Mouse (Mus musculus): Measurements from ENCODE around the gene Lrrc2. TPM values are rescaled to one million over a fixed set of nuclear protein-coding genes. Genes with fewer than 3 reads are reported as not detected.

Lrrc2 gene
- total RNA-seq, 2 experiments from 2014 or later = 68.5 to 71.5 TPM

DNA sequence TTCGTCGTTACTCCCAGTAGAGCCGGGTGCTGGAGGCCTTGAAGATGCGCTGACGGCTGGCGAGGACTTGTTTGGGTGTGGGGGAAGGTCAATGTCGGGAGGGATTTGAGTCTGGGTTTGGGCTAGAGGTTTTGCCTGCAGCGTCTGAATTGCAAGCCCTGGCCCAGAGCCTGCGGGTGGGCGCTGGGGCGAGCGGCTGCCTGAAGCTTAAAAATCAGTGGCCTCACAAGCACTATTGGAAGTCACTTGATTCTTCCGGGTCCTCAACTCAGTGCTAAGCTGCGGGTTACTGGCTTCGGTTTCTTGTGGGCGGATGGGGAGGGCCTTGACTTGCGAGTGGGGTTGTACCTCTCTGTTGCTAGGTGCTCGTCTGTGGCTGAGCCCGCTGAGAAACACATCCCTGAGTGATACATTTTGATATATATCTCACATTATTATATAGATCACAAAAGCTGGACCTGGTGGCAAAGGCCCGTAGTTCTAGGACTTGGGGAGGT, 4.7 kb upstream of the Lrrc2 start:
- no peak for DNase-seq
- intact Hi-C loops (cut with DNase I) = no loop called here

- intact Hi-C loops (cut with DNase I) = no loop called here
Observed at GRCm38 (mm10) chr9:110947261-110947661, 4.1 kb upstream of the Lrrc2 start.

DNA sequence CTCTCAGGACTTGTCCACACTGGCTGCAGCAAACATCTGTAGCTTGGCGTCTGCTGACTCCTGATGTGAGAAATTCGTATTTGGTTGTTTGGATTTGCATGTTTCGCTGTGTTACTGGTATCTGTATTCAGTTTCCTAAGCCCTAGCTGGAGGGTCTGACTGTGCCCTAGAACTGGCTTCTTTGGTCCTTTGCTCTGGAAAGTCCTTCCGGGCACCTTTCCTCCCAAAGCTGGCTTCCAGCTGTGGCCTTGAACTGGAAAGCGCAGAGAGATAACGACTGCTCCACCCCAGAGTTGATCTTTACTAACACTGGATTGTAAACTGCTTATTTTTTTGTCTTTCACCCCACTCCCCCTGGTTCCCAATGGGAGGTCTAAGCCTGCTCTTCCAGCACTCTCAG, 3.4 kb upstream of the Lrrc2 start:
- intact Hi-C loops (cut with DNase I) = no loop called here
- DNase-seq = no peak

More at GRCm38 (mm10) chr9:110947261-110947661, 4.1 kb upstream of the Lrrc2 start:
- no peak for DNase-seq

DNA sequence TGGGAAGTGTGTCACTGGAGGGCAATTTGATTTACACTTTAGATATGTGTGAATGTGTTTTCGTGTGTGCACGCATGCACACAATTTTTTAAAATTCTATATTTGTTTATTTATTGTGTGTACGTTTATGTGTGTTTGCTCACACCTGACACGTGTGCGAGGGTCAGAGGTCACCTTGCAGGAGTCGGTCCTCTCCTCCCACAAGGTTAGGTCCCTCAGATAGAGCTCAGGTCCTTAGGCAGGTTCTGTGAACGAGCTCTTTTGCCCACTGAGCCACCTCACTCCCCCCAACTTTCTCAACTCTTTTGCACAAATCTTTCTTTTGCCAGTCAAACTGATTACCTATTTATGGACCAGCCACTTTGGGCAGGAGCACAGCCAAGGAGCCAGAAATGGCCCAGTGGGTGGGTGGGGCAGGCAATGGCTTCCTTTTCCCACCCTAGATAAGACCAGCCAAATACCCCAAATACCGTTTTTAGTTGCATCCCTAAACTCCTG, 2.5 kb upstream of the Lrrc2 start:
- intact Hi-C loops (cut with DNase I) = no loop called here
- no peak for DNase-seq

DNA sequence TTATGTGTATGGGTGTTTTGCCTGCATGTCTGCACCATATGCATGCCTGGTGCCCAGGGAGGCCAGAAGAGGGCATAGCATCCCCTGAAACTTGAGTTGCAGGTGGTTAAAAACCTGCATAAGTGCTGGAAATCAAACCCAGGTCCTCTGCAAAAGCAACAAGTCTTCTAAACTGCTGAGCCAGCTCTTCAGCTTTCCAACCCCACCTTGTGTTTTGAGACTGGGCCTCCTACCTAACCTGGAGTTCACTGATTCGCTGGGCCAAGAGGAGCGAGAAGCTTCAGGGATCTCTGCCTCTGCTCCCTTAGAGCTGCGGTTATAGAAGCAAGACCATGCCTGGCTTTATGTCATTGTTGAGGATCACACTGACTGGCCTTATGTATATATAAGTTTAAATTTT, 1.2 kb upstream of the Lrrc2 start:
- DNase-seq = no peak
- intact Hi-C loops (cut with DNase I) = loop anchor here (5.0 to 10.0 kb wide), 3 partner anchors 168 to 535 kb away; partner anchors contain the start of gene Ngp

DNA sequence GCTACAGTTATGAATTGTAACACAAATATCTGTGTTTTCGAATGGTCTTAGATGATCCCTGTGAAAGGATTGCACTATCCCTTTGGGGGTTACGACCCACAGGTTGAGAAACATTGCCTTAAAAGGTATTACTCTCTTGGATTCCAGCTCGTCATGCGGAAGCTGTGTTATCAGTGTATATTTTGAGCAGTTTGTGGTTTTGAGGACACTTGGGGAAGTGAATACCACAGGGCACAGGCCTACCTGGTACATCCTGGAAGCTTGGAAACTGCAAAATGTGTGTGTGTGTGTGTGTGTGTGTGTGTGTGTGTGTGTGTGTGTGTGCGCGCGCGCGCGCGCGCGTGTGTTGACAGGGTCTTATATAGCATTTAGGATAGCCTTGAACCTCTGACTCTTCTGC, 521 bp downstream of the Lrrc2 start:
- DNase-seq = no peak
- intact Hi-C loops (cut with DNase I) = loop anchor here (5.0 to 10.0 kb wide), 3 partner anchors 170 to 537 kb away; partner anchors contain the start of gene Ngp

DNA sequence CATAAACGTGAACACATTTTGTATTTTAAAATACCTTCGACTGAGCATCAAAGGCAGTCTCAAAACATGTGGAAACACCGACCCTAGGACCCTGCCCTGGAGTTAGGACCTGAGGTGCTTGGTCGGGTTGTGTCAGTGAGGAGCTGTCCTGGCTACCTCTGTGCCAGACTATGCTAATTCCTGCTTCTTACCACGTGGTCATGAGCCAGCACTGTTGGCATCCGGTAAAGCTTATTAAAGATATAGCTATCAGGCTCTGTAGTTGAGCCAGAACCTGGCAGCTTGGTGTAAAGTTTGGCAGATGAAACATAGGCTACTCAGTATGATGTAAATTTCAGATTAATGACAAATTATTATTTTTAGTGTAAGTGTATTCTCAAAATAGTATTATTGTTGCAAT, 1.1 kb downstream of the Lrrc2 start:
- DNase-seq = no peak
- intact Hi-C loops (cut with DNase I) = loop anchor here (5.0 to 10.0 kb wide), 3 partner anchors 170 to 538 kb away; partner anchors contain the start of gene Ngp

GRCm38 (mm10) chr9:110952931-110953549, 1.7 kb downstream of the Lrrc2 start:
- no peak for DNase-seq
- intact Hi-C loops (cut with DNase I) = loop anchor here (5.0 to 10.0 kb wide), 3 partner anchors 171 to 538 kb away; partner anchors contain the start of gene Ngp

- intact Hi-C loops (cut with DNase I) = loop anchor here (2.0 to 10.0 kb wide), 4 partner anchors 31 to 539 kb away; partner anchors contain the start of gene Ngp
- peak; percentile 78 to 83 for DNase-seq
Observed at GRCm38 (mm10) chr9:110953550-110954461, 2.5 kb downstream of the Lrrc2 start.

DNA sequence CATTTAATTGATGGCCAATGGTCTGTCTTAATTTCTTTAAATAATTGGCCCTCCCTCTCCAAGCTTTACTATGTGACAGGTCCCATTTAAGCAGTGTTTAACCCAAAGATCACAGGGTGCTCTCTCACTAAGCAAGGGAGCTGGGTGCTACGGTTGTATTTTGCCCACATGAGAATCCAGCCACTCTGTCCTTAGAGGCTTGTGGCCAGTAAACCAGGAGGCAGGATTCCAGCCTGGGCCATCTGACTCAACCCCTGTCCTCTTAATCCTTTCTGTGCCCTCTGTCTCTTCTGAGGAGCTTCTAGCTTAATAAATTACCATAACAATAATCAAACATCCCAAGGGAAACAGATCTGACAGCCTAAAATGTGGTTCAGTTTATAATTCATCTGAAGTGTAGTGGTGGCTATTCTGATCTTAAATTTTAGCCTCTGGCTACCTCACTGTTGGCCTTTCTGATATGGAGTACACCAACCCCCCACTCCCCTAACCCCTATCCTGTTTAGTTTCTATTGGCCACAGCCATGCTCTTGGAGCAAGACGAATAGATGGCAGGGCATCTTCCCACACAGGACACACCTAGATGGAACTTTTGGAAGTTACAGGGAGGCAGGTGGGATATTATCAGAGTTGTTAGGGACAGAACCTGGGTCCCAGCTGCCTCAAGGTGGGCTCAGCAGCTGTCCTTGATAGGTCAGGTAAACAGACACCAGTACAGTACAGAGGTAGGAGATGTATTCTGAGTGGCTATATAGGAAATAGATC, 3.5 kb downstream of the Lrrc2 start:
- no peak for DNase-seq
- intact Hi-C loops (cut with DNase I) = loop anchor here (2.0 to 10.0 kb wide), 4 partner anchors 32 to 540 kb away; partner anchors contain the start of gene Ngp

DNA sequence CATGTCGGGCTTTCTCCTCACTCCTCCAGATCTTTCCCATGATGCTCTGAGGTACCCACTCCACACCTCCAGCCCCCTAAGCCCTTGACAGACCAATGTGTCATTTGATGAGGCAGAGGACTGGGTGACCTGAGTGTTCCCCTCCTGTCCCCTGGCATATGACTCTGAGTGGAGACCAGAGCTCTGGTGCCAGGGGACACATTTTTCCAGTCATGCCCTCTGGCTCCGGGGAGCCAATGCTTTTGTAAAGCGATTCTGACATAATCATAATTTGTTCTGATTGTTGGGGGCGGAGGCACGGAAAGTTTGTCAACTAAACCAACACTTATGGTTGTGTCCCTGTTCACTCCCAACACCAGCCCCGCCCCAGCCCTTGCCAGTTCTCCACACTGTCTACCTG, 4.6 kb downstream of the Lrrc2 start:
- DNase-seq = peak; percentile 44 to 49
- intact Hi-C loops (cut with DNase I) = loop anchor here (2.0 to 10.0 kb wide), 2 partner anchors 33 to 541 kb away; partner anchors contain the start of gene Ngp

DNA sequence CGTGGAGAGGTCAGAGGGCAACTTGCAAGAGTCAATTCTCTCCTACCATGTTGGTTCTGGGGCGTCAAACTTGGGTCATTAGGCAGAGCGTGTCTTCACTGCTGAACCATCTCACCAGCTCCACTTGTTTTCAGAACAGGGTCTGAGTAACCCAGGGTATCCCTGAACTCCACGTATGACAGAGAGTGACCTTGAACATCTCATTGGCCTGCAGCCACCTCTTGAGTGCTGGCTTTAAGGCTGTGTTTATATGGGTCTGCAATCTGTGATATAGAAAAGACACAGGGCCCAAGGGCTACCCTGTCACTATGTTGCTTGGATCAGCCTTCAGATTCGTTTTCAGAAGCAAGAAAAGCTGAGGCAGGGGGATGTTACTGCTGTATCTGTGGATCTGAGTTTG, 8.3 kb downstream of the Lrrc2 start:
- intact Hi-C loops (cut with DNase I) = loop anchor here (10.0 kb wide), 1 partner anchor 545 kb away; the partner anchor contains the start of gene Ngp
- no peak for DNase-seq

GRCm38 (mm10) chr9:110960230-110961149, 9.1 kb downstream of the Lrrc2 start:
- intact Hi-C loops (cut with DNase I) = no loop called here
- DNase-seq = no peak

DNA sequence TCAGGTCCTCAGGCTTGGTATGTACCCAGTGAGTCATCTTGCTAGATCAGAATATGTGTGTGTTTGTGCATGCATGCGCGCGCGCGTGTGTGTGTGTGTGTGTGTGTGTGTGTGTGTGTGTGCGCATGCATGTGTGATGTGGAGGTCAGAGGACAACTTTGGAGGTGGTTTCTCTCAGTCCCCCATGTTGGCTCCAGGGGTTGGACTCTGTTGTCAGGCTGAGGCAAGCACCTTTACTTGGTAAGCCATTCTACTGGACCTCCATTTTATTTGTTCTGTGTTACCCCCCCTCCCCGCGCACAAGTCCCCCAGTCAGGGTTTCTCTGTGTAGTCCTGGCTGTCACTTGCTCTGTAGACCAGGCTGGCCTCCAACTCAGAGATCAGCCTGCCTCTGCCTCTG, 10.0 kb downstream of the Lrrc2 start:
- DNase-seq = no peak
- intact Hi-C loops (cut with DNase I) = no loop called here

DNA sequence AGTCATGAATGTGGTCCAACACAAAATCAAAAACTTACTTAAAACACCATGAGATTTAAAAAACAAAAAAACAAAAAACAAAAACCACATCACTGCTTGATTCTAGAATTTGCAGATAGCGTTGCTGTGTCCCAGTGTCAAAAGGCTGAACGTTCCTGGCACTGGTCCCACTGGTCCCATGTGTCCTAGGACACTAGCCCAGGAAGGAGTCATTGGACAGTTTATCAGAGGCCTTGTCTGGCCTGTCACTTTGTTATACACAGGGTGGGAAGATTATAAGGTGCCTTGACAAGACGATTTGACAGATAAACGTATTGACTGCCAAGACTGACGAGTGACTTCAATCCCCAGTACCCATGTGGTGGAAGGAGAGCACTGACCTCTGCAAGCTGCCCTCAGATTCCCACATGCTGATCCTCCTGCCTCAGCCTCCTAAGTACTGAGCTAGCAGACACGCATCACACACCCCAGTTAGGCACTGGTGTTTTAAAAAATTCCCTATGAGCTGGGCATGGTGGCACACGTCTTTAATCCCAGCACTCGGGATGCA, 12.3 kb downstream of the Lrrc2 start:
- intact Hi-C loops (cut with DNase I) = no loop called here
- peak; percentile 38 to 51 for DNase-seq

DNA sequence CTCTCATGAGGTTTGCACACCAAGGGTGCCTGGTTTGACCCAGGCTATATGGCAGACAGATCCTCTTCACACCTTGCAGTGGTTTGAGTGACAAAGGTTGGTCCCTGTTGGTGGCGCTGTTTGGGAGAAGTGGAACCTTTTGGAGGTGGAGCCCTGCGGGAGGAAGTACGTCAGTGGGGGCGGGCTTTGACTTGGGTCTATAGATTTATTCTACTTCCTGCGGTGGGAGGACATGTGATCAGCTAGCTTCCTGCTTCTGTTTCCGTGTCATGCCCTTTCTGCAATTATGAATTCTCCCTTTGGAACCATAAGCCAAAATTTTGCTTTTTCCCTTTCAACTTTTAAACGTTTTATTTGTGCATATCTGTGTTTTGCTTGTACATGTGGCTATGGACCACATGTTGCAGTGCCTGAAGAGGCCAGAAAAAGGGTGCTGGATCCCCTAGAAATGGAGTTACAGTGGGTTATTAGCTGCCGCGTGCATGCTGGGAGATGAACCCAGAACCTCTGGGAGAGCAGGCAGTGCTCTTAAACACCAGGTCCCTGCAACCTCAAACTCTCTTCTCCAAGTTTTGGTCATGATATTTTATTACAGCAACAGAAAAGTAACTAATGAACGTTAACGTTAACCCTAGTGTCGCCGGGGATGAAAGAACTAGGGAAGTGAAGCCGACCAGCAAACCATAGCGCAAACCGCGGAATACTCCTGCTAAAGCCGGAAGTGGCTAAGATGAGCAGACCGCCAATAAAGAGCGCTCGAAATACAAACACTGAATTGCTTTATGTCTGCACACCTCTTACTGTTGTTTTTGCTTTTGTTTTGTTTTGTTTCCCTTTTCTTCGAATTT, 13.9 kb downstream of the Lrrc2 start:
- no peak for DNase-seq
- intact Hi-C loops (cut with DNase I) = no loop called here

DNA sequence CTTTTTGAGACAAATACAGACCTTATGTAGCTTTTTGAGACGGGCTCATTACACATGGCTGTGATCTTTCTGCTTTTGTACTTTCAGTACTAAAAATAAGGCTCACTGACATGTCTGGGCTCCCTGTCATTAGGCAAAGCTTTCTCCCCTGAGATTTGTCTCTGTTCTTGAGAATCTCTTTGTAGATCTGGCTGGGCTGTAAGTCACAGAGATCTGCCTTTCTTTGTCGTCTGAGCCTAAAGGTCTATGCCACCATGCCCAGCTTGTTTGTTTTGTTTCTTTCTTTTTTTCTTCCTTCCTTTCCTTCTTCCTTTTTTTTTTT, 14.5 kb downstream of the Lrrc2 start:
- intact Hi-C loops (cut with DNase I) = no loop called here
- no peak for DNase-seq

GRCm38 (mm10) chr9:110979411-110979810, 28.1 kb downstream of the Lrrc2 start:
- DNase-seq = no peak
- intact Hi-C loops (cut with DNase I) = no loop called here
